Mouse (Mus musculus): Measurements from ENCODE around the gene Gm37240.
"Not testable (repeated sequence)": the region's sequence is repeated elsewhere in the genome, so short reads cannot be mapped to it uniquely, and the experiment has no call there.

The Gm37240 gene

GRCm38 (mm10) chr3:84649578-84650327 is 1237.6 kb downstream of the Gm37240 start:
- DNase-seq, result no peak

GRCm38 (mm10) chr3:84648069-84648468 is 1239.2 kb downstream of the Gm37240 start:
- DNase-seq, result not testable (repeated sequence)

GRCm38 (mm10) chr3:84647616-84648015 is 1239.7 kb downstream of the Gm37240 start:
- no peak for DNase-seq

- DNase-seq, result no peak
These were observed 1240.9 kb downstream of the Gm37240 start for GRCm38 (mm10) chr3:84646331-84646845.

- DNase-seq, result no peak
These were observed 1241.4 kb downstream of the Gm37240 start for GRCm38 (mm10) chr3:84646007-84646290.

- DNase-seq, result no peak
These were observed 1241.9 kb downstream of the Gm37240 start for GRCm38 (mm10) chr3:84645156-84646006.

GRCm38 (mm10) chr3:84642942-84643341 is 1244.4 kb downstream of the Gm37240 start:
- no peak for DNase-seq

GRCm38 (mm10) chr3:84641391-84641790 is 1245.9 kb downstream of the Gm37240 start:
- DNase-seq, result no peak

- DNase-seq, result no peak
These were observed 1246.8 kb downstream of the Gm37240 start for GRCm38 (mm10) chr3:84640536-84640935.

- DNase-seq, result no peak
These were observed 1247.4 kb downstream of the Gm37240 start for GRCm38 (mm10) chr3:84639767-84640500.

GRCm38 (mm10) chr3:84638858-84639257 is 1248.5 kb downstream of the Gm37240 start:
- no peak for DNase-seq

- DNase-seq, result no peak
These were observed 1249.3 kb downstream of the Gm37240 start for GRCm38 (mm10) chr3:84637890-84638578.

- no peak for DNase-seq
These were observed 1250.2 kb downstream of the Gm37240 start for GRCm38 (mm10) chr3:84637095-84637494.

GRCm38 (mm10) chr3:84631586-84631985 is 1255.7 kb downstream of the Gm37240 start:
- no peak for DNase-seq

GRCm38 (mm10) chr3:84622026-84622425 is 1265.3 kb downstream of the Gm37240 start:
- DNase-seq, result no peak

GRCm38 (mm10) chr3:84619725-84620124 is 1267.6 kb downstream of the Gm37240 start:
- DNase-seq, result no peak

GRCm38 (mm10) chr3:84619056-84619455 is 1268.3 kb downstream of the Gm37240 start:
- no peak for DNase-seq

- no peak for DNase-seq
These were observed 1268.7 kb downstream of the Gm37240 start for GRCm38 (mm10) chr3:84618627-84619026.

GRCm38 (mm10) chr3:84615856-84616225 is 1271.5 kb downstream of the Gm37240 start:
- no peak for DNase-seq

- no peak for DNase-seq
These were observed 1272.1 kb downstream of the Gm37240 start for GRCm38 (mm10) chr3:84615050-84615855.

GRCm38 (mm10) chr3:84610183-84610710 is 1277.1 kb downstream of the Gm37240 start:
- no peak for DNase-seq

- DNase-seq, result no peak
These were observed 1284.1 kb downstream of the Gm37240 start for GRCm38 (mm10) chr3:84603212-84603611.
